Mouse (Mus musculus): ENCODE data around the gene Gas7. TPM values are rescaled to one million over a fixed set of nuclear protein-coding genes. Genes with fewer than 3 reads are reported as not detected.

Gene Gas7
- total RNA-seq, 2 experiments from 2014 or later = 398 to 444 TPM

DNA sequence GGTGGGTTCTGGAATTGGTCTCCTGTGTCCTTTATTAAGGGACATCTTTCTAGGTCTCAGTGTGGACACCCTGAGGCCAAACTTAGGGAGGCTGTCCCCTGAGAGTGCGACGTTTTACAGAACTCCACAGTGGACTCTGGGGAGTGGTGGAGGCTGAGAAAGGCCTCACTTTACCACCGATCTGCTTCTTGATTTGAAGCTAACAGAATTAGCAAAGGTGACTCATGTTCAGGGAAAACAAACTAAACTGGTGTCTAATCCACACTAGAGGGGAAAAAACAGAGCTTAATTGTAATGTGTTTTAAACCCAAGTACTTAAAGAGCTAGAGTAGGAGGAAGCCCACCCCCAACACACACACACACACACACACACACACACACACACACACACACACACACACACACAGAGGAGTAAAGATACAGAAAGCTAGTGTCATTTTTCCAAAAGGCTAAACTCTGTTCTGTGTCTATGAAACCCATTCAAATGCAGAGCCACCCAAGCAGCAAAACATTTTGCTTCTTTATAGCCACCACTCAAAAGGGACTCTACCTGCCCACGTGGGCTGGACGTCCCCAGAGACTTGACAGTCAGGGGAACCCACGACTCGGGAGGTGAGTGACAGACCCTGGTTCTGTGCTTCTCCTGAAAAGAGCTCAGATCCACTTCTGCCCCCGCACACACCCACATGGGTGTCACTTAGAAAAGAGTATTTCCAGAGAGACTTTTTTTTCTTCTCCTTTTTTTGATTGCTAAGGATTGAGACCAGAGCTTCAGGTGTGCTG, 268.2 kb downstream of the Gas7 start:
- no peak for DNase-seq

- DNase-seq = no peak
These were observed 271.9 kb downstream of the Gas7 start for GRCm38 (mm10) chr11:67727095-67727494.

GRCm38 (mm10) chr11:67728726-67729125, 273.5 kb downstream of the Gas7 start:
- DNase-seq = no peak

GRCm38 (mm10) chr11:67731056-67731455, 275.8 kb downstream of the Gas7 start:
- no peak for DNase-seq

DNA sequence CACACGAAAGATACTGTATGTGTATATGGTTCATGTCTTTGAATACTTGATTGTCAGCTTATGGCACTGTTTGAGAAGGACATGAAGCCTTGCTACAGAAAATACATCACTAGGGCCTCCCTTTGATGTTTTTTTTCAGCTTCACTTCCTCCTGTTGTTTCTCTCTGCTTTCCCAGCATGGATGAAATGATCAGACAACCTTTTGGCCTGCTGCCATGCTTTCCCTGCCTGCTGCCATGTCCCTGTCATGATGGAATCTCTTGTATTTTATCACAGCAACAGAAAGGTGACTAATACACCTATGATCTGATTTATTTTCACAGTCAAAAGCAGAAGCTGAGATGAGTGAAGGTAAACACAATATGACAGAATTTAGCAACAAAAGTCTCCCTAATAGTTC, 278.5 kb downstream of the Gas7 start:
- DNase-seq = no peak

- no peak for DNase-seq
These were observed 279.4 kb downstream of the Gas7 start for GRCm38 (mm10) chr11:67734597-67734996.

- DNase-seq = no peak
These were observed 283.1 kb downstream of the Gas7 start for GRCm38 (mm10) chr11:67738345-67738744.

Other genes starting within 250 kb of the Gas7 start
- gene Myh4, start 217.4 kb upstream of the Gas7 start, total RNA-seq (2021) = under 1 TPM; 0.08 to 0.15 TPM
- 1 to 10 TPM; 1.3 to 1.4 TPM for gene Myh8, start 178.3 kb upstream of the Gas7 start, total RNA-seq (2021)
- under 1 TPM in 1 of 2 experiments, not detected in 1; 0.07 TPM for gene Myh13, start 133.8 kb upstream of the Gas7 start, total RNA-seq (2021)
- gene Rcvrn, start 239.9 kb downstream of the Gas7 start, total RNA-seq (2021) = 1 to 10 TPM; 1.8 to 2.9 TPM